Mouse (Mus musculus): ENCODE measurements at regions not wholly inside any gene's neighbourhood (a gene's known extent, or its start where the extent isn't known, plus 50 kb on each side); places are given as distances from the start of the nearest gene placed in this dataset.

- H3K36me3 ChIP-seq (ENCODE audit: insufficient read depth), result no peaks in the 10 kb centered on the region
- ATAC-seq (no peak), DNase-seq (no peak)
- H3K4me1 ChIP-seq (ENCODE audit: insufficient read depth), result no peaks in the 10 kb centered on the region
- TF ChIP-seq CTCF (IDR thresholded peaks at IDR 0.05; ENCODE audit: low read depth), result no peak
- H3K27me3 ChIP-seq (ENCODE audit: insufficient read depth, low read length), result no peaks in the 10 kb centered on the region
- H3K27ac ChIP-seq (ENCODE audit: low read depth, low read length), result no peak overlapping the region
- H3K4me3 ChIP-seq (ENCODE audit: low read depth, low read length), result no peak overlapping the region
- no peak overlapping the region for H3K4me2 ChIP-seq (ENCODE audit: low read depth)
- 74% methylated on average over 13 of the region's 13 CpGs for WGBS
- H3K9me3 ChIP-seq (ENCODE audit: low read length), result no peaks in the 10 kb centered on the region
- no peak overlapping the region for H3K9ac ChIP-seq
Measured at GRCm38 (mm10) chr5:54178966-54179547, 180.8 kb downstream of the Stim2 start.

GRCm38 (mm10) chr5:54180192-54180611, 181.9 kb downstream of the Stim2 start:
- 45% methylated on average over 2 of the region's 2 CpGs for WGBS

GRCm38 (mm10) chr5:54180640-54181326, 182.5 kb downstream of the Stim2 start:
- ATAC-seq (peak; percentile 42; the same call in 1 of the 2 replicates), DNase-seq (no peak)
- 0 out of 2 replicates have a peak overlapping the region, but pooled peaks have one; percentile 21 for H3K27ac ChIP-seq (ENCODE audit: low read depth, low read length)
- peak overlapping the region; percentile 47 for H3K4me2 ChIP-seq (ENCODE audit: low read depth)
- no peaks in the 10 kb centered on the region for H3K4me1 ChIP-seq (ENCODE audit: insufficient read depth)
- 30% methylated on average over 10 of the region's 10 CpGs for WGBS
- TF ChIP-seq CTCF (IDR thresholded peaks at IDR 0.05; ENCODE audit: low read depth), result no peak
- peak overlapping the region; percentile 21; the same call in 1 of the 2 replicates for H3K4me3 ChIP-seq (ENCODE audit: low read depth, low read length)
- no peaks in the 10 kb centered on the region for H3K9me3 ChIP-seq (ENCODE audit: low read length)
- 0 out of 2 replicates have a peak overlapping the region, but pooled peaks have one; percentile 18 for H3K9ac ChIP-seq
- no peaks in the 10 kb centered on the region for H3K27me3 ChIP-seq (ENCODE audit: insufficient read depth, low read length)
- H3K36me3 ChIP-seq (ENCODE audit: insufficient read depth), result no peaks in the 10 kb centered on the region

More at GRCm38 (mm10) chr5:54180192-54180611, 181.9 kb downstream of the Stim2 start:
- no peak overlapping the region for H3K4me2 ChIP-seq (ENCODE audit: low read depth)
- H3K9ac ChIP-seq, result no peak overlapping the region
- H3K4me3 ChIP-seq (ENCODE audit: low read depth, low read length), result no peak overlapping the region
- H3K27ac ChIP-seq (ENCODE audit: low read depth, low read length), result no peak overlapping the region
- no peaks in the 10 kb centered on the region for H3K36me3 ChIP-seq (ENCODE audit: insufficient read depth)
- ATAC-seq, result 0 out of 2 replicates have a peak, but pooled peaks have one; percentile 20
- H3K4me1 ChIP-seq (ENCODE audit: insufficient read depth), result no peaks in the 10 kb centered on the region
- no peak for TF ChIP-seq CTCF (IDR thresholded peaks at IDR 0.05; ENCODE audit: low read depth)
- DNase-seq, result no peak
- no peaks in the 10 kb centered on the region for H3K27me3 ChIP-seq (ENCODE audit: insufficient read depth, low read length)
- no peaks in the 10 kb centered on the region for H3K9me3 ChIP-seq (ENCODE audit: low read length)

- Histone ChIP-seq H3K27ac (ENCODE audit: low read depth, low read length) (0 out of 2 replicates have a peak overlapping the region, but pooled peaks have one; percentile 21), H3K27me3 (ENCODE audit: insufficient read depth, low read length) (no peaks in the 10 kb centered on the region), H3K4me2 (ENCODE audit: low read depth) (peak overlapping the region; percentile 47), H3K4me1 (ENCODE audit: insufficient read depth) (no peaks in the 10 kb centered on the region), H3K9ac (0 out of 2 replicates have a peak overlapping the region, but pooled peaks have one; percentile 18), H3K36me3 (ENCODE audit: insufficient read depth) (no peaks in the 10 kb centered on the region), H3K9me3 (ENCODE audit: low read length) (no peaks in the 10 kb centered on the region), H3K4me3 (ENCODE audit: low read depth, low read length) (peak overlapping the region; percentile 21; the same call in 1 of the 2 replicates)
- DNase-seq, result no peak
- ATAC-seq, result no peak; the same call in 1 of the 2 replicates
- 11% methylated on average over 13 of the region's 13 CpGs for WGBS
- no peak for TF ChIP-seq CTCF (IDR thresholded peaks at IDR 0.05; ENCODE audit: low read depth)
Measured at GRCm38 (mm10) chr5:54181327-54181863, 183.1 kb downstream of the Stim2 start.

GRCm38 (mm10) chr5:54182754-54183153, 184.5 kb downstream of the Stim2 start:
- Histone ChIP-seq H3K27ac (ENCODE audit: low read depth, low read length) (no peak overlapping the region), H3K4me1 (ENCODE audit: insufficient read depth) (no peaks in the 10 kb centered on the region), H3K36me3 (ENCODE audit: insufficient read depth) (no peaks in the 10 kb centered on the region), H3K9ac (no peak overlapping the region), H3K9me3 (ENCODE audit: low read length) (no peaks in the 10 kb centered on the region), H3K4me3 (ENCODE audit: low read depth, low read length) (no peak overlapping the region), H3K27me3 (ENCODE audit: insufficient read depth, low read length) (no peaks in the 10 kb centered on the region), H3K4me2 (ENCODE audit: low read depth) (no peak overlapping the region)
- DNase-seq (no peak), ATAC-seq (no peak)
- no peak for TF ChIP-seq CTCF (IDR thresholded peaks at IDR 0.05; ENCODE audit: low read depth)
- 91% methylated on average over 4 of the region's 4 CpGs for WGBS

GRCm38 (mm10) chr5:54185662-54186061, 187.4 kb downstream of the Stim2 start:
- no peaks in the 10 kb centered on the region for H3K36me3 ChIP-seq (ENCODE audit: insufficient read depth)
- DNase-seq, result no peak
- H3K4me2 ChIP-seq (ENCODE audit: low read depth), result no peak overlapping the region
- no peak overlapping the region for H3K27ac ChIP-seq (ENCODE audit: low read depth, low read length)
- WGBS, result 58% methylated on average over 4 of the region's 4 CpGs
- H3K9ac ChIP-seq, result no peak overlapping the region
- H3K9me3 ChIP-seq (ENCODE audit: low read length), result no peaks in the 10 kb centered on the region
- H3K4me3 ChIP-seq (ENCODE audit: low read depth, low read length), result no peak overlapping the region
- no peaks in the 10 kb centered on the region for H3K4me1 ChIP-seq (ENCODE audit: insufficient read depth)
- H3K27me3 ChIP-seq (ENCODE audit: insufficient read depth, low read length), result no peaks in the 10 kb centered on the region
- TF ChIP-seq CTCF (IDR thresholded peaks at IDR 0.05; ENCODE audit: low read depth), result peak; percentile 19; the same call in 1 of the 2 replicates
- no peak for ATAC-seq
